28 mouse cellular contexts compared by ENCODE assay signal in genomic region chr14:35650381-35650780, GRCm38 (mm10).
"Had no signal": no experiment of that assay in that cellular context is flagged by ENCODE, and none has a peak within 500 bp of the region (broad histone marks: within the 10 kb centered on the region; RNA-seq: fewer than 3 reads in every experiment).

No protein-coding gene starts in this region.

- DNase-seq: gastrocnemius, adult 2 months; gastrocnemius, postnatal 10 days; gastrocnemius, postnatal 25 days; heart, adult 18-20 months; heart, postnatal 10 days; heart, postnatal 4 days; kidney, adult 18-20 months; kidney, adult 8-10 months; kidney, postnatal 10 days; kidney, postnatal 25 days; kidney, postnatal 4 days; liver; liver, embryonic 13.5 days had no signal

- H3K4me2 ChIP-seq: heart, embryonic 12.5 days; hindbrain, embryonic 12.5 days; hindbrain, embryonic 14.5 days; intestine, embryonic 15.5 days; limb, embryonic 12.5 days; liver, embryonic 11.5 days; liver, embryonic 13.5 days; liver, embryonic 15.5 days had no signal

- ATAC-seq: hindbrain, embryonic 16.5 days; inflammation-experienced regulatory T-cells, adult 6 months; intestine, embryonic 15.5 days; intestine, postnatal 0 days had no signal

- H3K9me3 ChIP-seq: heart, embryonic 10.5 days; heart, embryonic 12.5 days; hindbrain, embryonic 10.5 days; hindbrain, embryonic 12.5 days; intestine, embryonic 15.5 days; limb, embryonic 10.5 days; limb, embryonic 12.5 days; liver, embryonic 13.5 days; liver, embryonic 15.5 days had no signal

- H3K36me3 ChIP-seq: heart, embryonic 10.5 days; heart, embryonic 12.5 days; hindbrain, embryonic 10.5 days; hindbrain, embryonic 12.5 days; intestine, embryonic 15.5 days; limb, embryonic 10.5 days; limb, embryonic 12.5 days; liver, embryonic 13.5 days; liver, embryonic 15.5 days had no signal

- H3K4me1 ChIP-seq: heart, embryonic 10.5 days; heart, embryonic 12.5 days; hindbrain, embryonic 10.5 days; hindbrain, embryonic 12.5 days; intestine, embryonic 15.5 days; limb, embryonic 10.5 days; limb, embryonic 12.5 days; liver, embryonic 13.5 days; liver, embryonic 15.5 days had no signal

- H3K4me3 ChIP-seq: gastrocnemius, adult 2 months; heart, embryonic 10.5 days; heart, embryonic 12.5 days; hindbrain, embryonic 10.5 days; hindbrain, embryonic 12.5 days; intestine, embryonic 15.5 days; layer of hippocampus, adult 2 months; left cerebral cortex, adult 2 months; limb, embryonic 10.5 days; limb, embryonic 12.5 days; liver, embryonic 13.5 days; liver, embryonic 15.5 days had no signal

- H3K9ac ChIP-seq: heart, embryonic 12.5 days; hindbrain, embryonic 12.5 days; hindbrain, embryonic 14.5 days; intestine, embryonic 15.5 days; limb, embryonic 12.5 days; liver, embryonic 13.5 days; liver, embryonic 15.5 days had no signal

- H3K27ac ChIP-seq: gastrocnemius, adult 2 months; heart, embryonic 10.5 days; hindbrain, embryonic 10.5 days; hindbrain, embryonic 12.5 days; hindbrain, embryonic 14.5 days; intestine, embryonic 15.5 days; layer of hippocampus, adult 2 months; left cerebral cortex, adult 2 months; limb, embryonic 10.5 days; limb, embryonic 12.5 days; liver, embryonic 13.5 days; liver, embryonic 15.5 days had no signal

- H3K27me3 ChIP-seq: heart, embryonic 12.5 days; hindbrain, embryonic 12.5 days; intestine, embryonic 15.5 days; limb, embryonic 12.5 days; liver, embryonic 13.5 days; liver, embryonic 15.5 days had no signal
